Mouse (Mus musculus) ES-Bruce4 (cell line): Measurements from ENCODE around the gene Slc39a1.

Experiments used
- CTCF ChIP-seq: IDR thresholded peaks from one replicate; pipeline ENCODE4 v1.8.1; 2011; ENCODE audit warnings: low read depth, low read length
- EP300 ChIP-seq: IDR thresholded peaks from 2 replicates; pipeline ENCODE4 v1.6.1; 2011; ENCODE audit warnings: low read depth, low read length; ENCODE audit not compliant: insufficient read depth
- POLR2A ChIP-seq: IDR thresholded peaks from one replicate; pipeline ENCODE4 v1.8.1; 2011; ENCODE audit warnings: low read length; ENCODE audit not compliant: insufficient read depth

- TF ChIP-seq CTCF (no peak), POLR2A (no peak), EP300 (no peak)
These were observed 46.7 kb downstream of the Slc39a1 start for GRCm38 (mm10) chr3:90294651-90295050.
